Mouse (Mus musculus) lung, embryonic 14.5 days (tissue): Measurements from ENCODE around the gene Sbf2. TPM values are rescaled to one million over a fixed set of nuclear protein-coding genes. Genes with fewer than 3 reads are reported as not detected.
A peak's percentile ranks its signal among the peaks of the same experiment; 100 is the strongest.

Source experiments
- ATAC-seq: fragments of 200-750 bp; cut with Nextera tagmentation; 2 replicates; pipeline ENCODE4 v1.8.0; 2017; ENCODE audit warnings: mild to moderate bottlenecking, moderate TSS enrichment, moderate library complexity; ENCODE audit not compliant: insufficient read depth
- DNase-seq: peaks from one replicate; pipeline ENCODE4 v3.0.0-alpha.2; 2015
- H3K27ac ChIP-seq: fragments of 300-500 bp; sonication (generic); 2 replicates; pipeline ENCODE4 v1.5.1; 2014; ENCODE audit warnings: low read depth, mild to moderate bottlenecking, moderate library complexity
- H3K27me3 ChIP-seq: fragments of 300-500 bp; sonication (generic); 2 replicates; pipeline ENCODE4 v1.6.1; 2014; ENCODE audit warnings: low read length, control low read depth; ENCODE audit not compliant: insufficient read depth
- H3K36me3 ChIP-seq: fragments of 300-500 bp; sonication (generic); 2 replicates; pipeline ENCODE4 v1.6.1; 2014; ENCODE audit warnings: control low read depth; ENCODE audit not compliant: insufficient read depth
- H3K4me1 ChIP-seq: fragments of 300-500 bp; sonication (generic); 2 replicates; pipeline ENCODE4 v1.6.1; 2014; ENCODE audit warnings: antibody characterized with exemption, control low read depth; ENCODE audit not compliant: insufficient read depth
- H3K4me2 ChIP-seq: fragments of 300-500 bp; sonication (generic); 2 replicates; pipeline ENCODE4 v1.6.1; 2014; ENCODE audit warnings: mild to moderate bottlenecking
- H3K4me3 ChIP-seq: fragments of 300-500 bp; sonication (generic); 2 replicates; pipeline ENCODE4 v1.5.1; 2014; ENCODE audit warnings: low read depth, low read length
- H3K9ac ChIP-seq: fragments of 300-500 bp; sonication (generic); 2 replicates; pipeline ENCODE4 v1.6.1; 2014
- H3K9me3 ChIP-seq: fragments of 300-500 bp; sonication (generic); 2 replicates; pipeline ENCODE4 v1.6.1; 2016; ENCODE audit warnings: low read depth, low read length, control low read depth
- CTCF ChIP-seq: IDR thresholded peaks from 2 replicates; pipeline ENCODE4 v1.5.1; 2016; ENCODE audit warnings: antibody characterized with exemption, low read depth
- WGBS: fragments of 180-500 bp; shearing (Covaris S2); extraction: QIAGEN DNeasy Blood & Tissue Kit; methylation state at CpG from one replicate; pipeline ENCODE4 v1.1.7; 2014; 5-methylcytosine and 5-hydroxymethylcytosine counted together
- polyA plus RNA-seq: library from polyadenylated mRNA; unstranded; fragments of >200 nt; fragmentation: Nextera tagmentation; extraction: Ambion mirVana; gene quantifications from 2 replicates; pipeline ENCODE4 v1.2.1, GENCODE M21; 2014

The Sbf2 gene
- polyA plus RNA-seq, 1 experiment from 2014 or later, result 45.4 TPM

GRCm38 (mm10) chr7:110309246-110309645 is 305.5 kb downstream of the Sbf2 start:
- no peak for DNase-seq
- Histone ChIP-seq H3K27me3 (no peaks in the 10 kb centered on the region), H3K4me2 (no peak overlapping the region), H3K27ac (no peak overlapping the region), H3K9me3 (no peaks in the 10 kb centered on the region), H3K4me1 (no peaks in the 10 kb centered on the region), H3K36me3 (peaks cover 53% of the 10 kb centered on the region), H3K4me3 (no peak overlapping the region), H3K9ac (no peak overlapping the region)
- ATAC-seq, result no peak
- WGBS, result 89% methylated on average over 8 of the region's 8 CpGs
- TF ChIP-seq CTCF, result no peak

- no peak overlapping the region for H3K27ac ChIP-seq
- peaks cover 42% of the 10 kb centered on the region for H3K36me3 ChIP-seq
- ATAC-seq (no peak), DNase-seq (no peak)
- no peaks in the 10 kb centered on the region for H3K27me3 ChIP-seq
- no peak overlapping the region for H3K4me2 ChIP-seq
- H3K9ac ChIP-seq, result no peak overlapping the region
- 84% methylated on average over 11 of the region's 11 CpGs for WGBS
- no peaks in the 10 kb centered on the region for H3K9me3 ChIP-seq
- TF ChIP-seq CTCF, result no peak
- H3K4me1 ChIP-seq, result no peaks in the 10 kb centered on the region
- H3K4me3 ChIP-seq, result no peak overlapping the region
Measured at GRCm38 (mm10) chr7:110307741-110308140, 307.0 kb downstream of the Sbf2 start.

DNA sequence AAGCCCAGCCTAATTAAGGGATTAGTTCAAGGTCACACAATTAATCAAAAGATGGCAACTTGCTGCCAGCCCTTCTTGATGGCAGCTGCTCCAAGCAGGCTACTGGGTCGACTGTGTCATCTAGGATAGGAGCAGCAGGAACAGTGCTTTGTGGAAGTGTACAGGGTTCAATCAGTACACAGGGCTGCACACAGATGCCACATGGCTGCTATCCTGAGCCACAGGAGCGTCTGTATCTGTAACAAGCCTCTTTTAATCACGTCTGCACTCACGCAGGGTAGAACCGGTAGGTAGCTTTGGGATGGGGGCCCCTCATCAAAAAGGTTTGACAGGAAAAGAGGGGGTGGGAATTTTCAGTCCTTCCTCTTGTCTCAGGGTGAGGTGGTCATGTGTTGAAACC is 308.4 kb downstream of the Sbf2 start:
- H3K27me3 ChIP-seq, result no peaks in the 10 kb centered on the region
- H3K9ac ChIP-seq, result no peak overlapping the region
- no peaks in the 10 kb centered on the region for H3K4me1 ChIP-seq
- H3K4me3 ChIP-seq, result no peak overlapping the region
- no peak overlapping the region for H3K4me2 ChIP-seq
- WGBS, result 62% methylated on average over 5 of the region's 5 CpGs
- H3K36me3 ChIP-seq, result peaks cover 28% of the 10 kb centered on the region
- no peak for TF ChIP-seq CTCF
- no peak overlapping the region for H3K27ac ChIP-seq
- no peak for DNase-seq
- no peaks in the 10 kb centered on the region for H3K9me3 ChIP-seq
- ATAC-seq, result no peak

GRCm38 (mm10) chr7:110305486-110305885 is 309.2 kb downstream of the Sbf2 start:
- Histone ChIP-seq H3K4me1 (no peaks in the 10 kb centered on the region), H3K27ac (no peak overlapping the region), H3K9me3 (no peaks in the 10 kb centered on the region), H3K4me3 (no peak overlapping the region), H3K4me2 (no peak overlapping the region), H3K27me3 (no peaks in the 10 kb centered on the region), H3K9ac (no peak overlapping the region), H3K36me3 (peaks cover 26% of the 10 kb centered on the region)
- 86% methylated on average over 4 of the region's 4 CpGs for whole genome bisulfite sequencing
- DNase-seq, result no peak
- TF ChIP-seq CTCF, result no peak
- ATAC-seq, result no peak

DNA sequence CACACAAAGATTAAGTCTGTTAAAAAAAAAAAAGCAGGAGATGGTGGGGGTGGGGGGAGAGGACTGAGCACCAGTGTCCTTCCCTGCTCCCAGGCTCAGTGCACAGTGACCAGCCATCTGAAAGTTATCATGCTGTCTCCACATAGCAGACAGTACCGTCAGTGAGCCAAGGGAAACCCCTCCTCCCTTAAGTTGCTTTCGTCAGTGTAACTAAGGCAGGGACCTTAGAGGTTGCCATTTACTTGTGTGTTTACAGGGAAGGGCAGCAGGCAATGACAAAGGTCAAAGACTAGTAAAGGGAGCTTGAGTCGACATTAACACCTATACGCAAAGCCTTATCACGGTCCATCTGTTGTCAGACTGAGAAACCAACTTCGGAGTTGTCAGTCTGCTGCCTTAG is 311.8 kb downstream of the Sbf2 start:
- no peak for TF ChIP-seq CTCF

GRCm38 (mm10) chr7:110298739-110299410 is 315.8 kb downstream of the Sbf2 start:
- H3K27ac ChIP-seq, result no peak overlapping the region
- DNase-seq (no peak), ATAC-seq (no peak)
- H3K36me3 ChIP-seq, result no peaks in the 10 kb centered on the region
- H3K9me3 ChIP-seq, result no peaks in the 10 kb centered on the region
- no peaks in the 10 kb centered on the region for H3K27me3 ChIP-seq
- H3K4me2 ChIP-seq, result no peak overlapping the region
- no peak overlapping the region for H3K4me3 ChIP-seq
- peaks cover 12% of the 10 kb centered on the region for H3K4me1 ChIP-seq
- TF ChIP-seq CTCF, result no peak
- WGBS, result 84% methylated on average over 17 of the region's 17 CpGs
- H3K9ac ChIP-seq, result no peak overlapping the region

More for the DNA sequence above, 311.8 kb downstream of the Sbf2 start:
- Histone ChIP-seq H3K9me3 (no peaks in the 10 kb centered on the region), H3K4me1 (no peaks in the 10 kb centered on the region), H3K4me3 (no peak overlapping the region), H3K9ac (no peak overlapping the region), H3K36me3 (peaks cover 5% of the 10 kb centered on the region), H3K27me3 (no peaks in the 10 kb centered on the region), H3K27ac (no peak overlapping the region), H3K4me2 (no peak overlapping the region)
- DNase-seq (no peak), ATAC-seq (no peak)
- 54% methylated on average over 6 of the region's 6 CpGs for WGBS

- Histone ChIP-seq H3K9ac (no peak overlapping the region), H3K4me1 (peaks cover 12% of the 10 kb centered on the region), H3K27me3 (no peaks in the 10 kb centered on the region), H3K4me3 (no peak overlapping the region), H3K36me3 (no peaks in the 10 kb centered on the region), H3K4me2 (no peak overlapping the region), H3K9me3 (no peaks in the 10 kb centered on the region), H3K27ac (peak overlapping the region; percentile 91)
- 82% methylated on average over 7 of the region's 7 CpGs for WGBS
- no peak for TF ChIP-seq CTCF
- DNase-seq (no peak), ATAC-seq (no peak)
Measured at GRCm38 (mm10) chr7:110298090-110298489, 316.6 kb downstream of the Sbf2 start.

DNA sequence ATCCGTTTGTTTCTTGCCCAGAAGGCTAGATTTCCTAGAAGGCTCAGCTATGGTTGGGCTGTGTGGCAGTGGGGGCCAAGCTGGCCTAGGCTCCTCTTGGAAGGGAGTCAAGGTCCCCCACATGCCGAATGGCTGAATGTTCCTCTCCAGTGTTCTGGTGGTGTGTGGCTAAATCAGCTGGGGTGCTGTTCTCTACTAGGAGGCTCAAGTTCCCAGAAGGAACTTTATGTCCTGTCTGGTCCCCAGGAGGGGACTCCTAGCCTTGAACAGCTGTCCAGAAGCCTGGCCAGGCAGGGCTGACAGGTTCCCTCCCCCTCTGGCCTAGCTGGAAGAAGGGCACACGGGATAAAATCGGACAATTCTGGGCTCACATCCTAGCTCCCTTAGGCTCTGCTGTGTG is 317.1 kb downstream of the Sbf2 start:
- peaks cover 12% of the 10 kb centered on the region for H3K4me1 ChIP-seq
- 0 out of 2 replicates have a peak overlapping the region, but pooled peaks have one; percentile 13 for H3K9ac ChIP-seq
- DNase-seq (no peak), ATAC-seq (peak; percentile 25; the same call in 1 of the 2 replicates)
- TF ChIP-seq CTCF, result no peak
- peak overlapping the region; percentile 27; the same call in 1 of the 2 replicates for H3K4me2 ChIP-seq
- no peaks in the 10 kb centered on the region for H3K9me3 ChIP-seq
- H3K27ac ChIP-seq, result peak overlapping the region; percentile 91
- no peak overlapping the region for H3K4me3 ChIP-seq
- 41% methylated on average over 4 of the region's 4 CpGs for whole genome bisulfite sequencing
- H3K36me3 ChIP-seq, result no peaks in the 10 kb centered on the region
- H3K27me3 ChIP-seq, result no peaks in the 10 kb centered on the region
